Mouse (Mus musculus) left cerebral cortex, postnatal 36 days (tissue): ENCODE results near the gene Kctd17. TPM values are rescaled to one million over a fixed set of nuclear protein-coding genes. Genes with fewer than 3 reads are reported as not detected.

Source experiments
- DNase-seq, 2 experiments: peaks; one replicate each; pipeline ENCODE4 v3.0.0; 2021 to 2022; ENCODE audit warnings: low spot score in 2 of 2, mixed read lengths in 1 of 2
- intact Hi-C: fragments of 180-260 bp; cut with DNase I; formaldehyde crosslinking; loops from one replicate; pipeline ENCODE4 v1.15.1; 2025
- total RNA-seq, 2 experiments: library from RNA; stranded (reverse); gene quantifications; 2 replicates each; pipeline ENCODE4 v1.2.3; 2021

Kctd17 gene
- total RNA-seq, 2 experiments from 2014 or later: 349 TPM

GRCm38 (mm10) chr15:78471902-78472301 is 43.5 kb downstream of the Kctd17 start:
- intact Hi-C loops: no loop called here
- no peak for DNase-seq

- DNase-seq: no peak
- intact Hi-C loops: no loop called here
These were observed 45.1 kb downstream of the Kctd17 start for GRCm38 (mm10) chr15:78473442-78473841.

GRCm38 (mm10) chr15:78475604-78476031 is 47.3 kb downstream of the Kctd17 start:
- DNase-seq: no peak
- intact Hi-C loops: no loop called here

DNA sequence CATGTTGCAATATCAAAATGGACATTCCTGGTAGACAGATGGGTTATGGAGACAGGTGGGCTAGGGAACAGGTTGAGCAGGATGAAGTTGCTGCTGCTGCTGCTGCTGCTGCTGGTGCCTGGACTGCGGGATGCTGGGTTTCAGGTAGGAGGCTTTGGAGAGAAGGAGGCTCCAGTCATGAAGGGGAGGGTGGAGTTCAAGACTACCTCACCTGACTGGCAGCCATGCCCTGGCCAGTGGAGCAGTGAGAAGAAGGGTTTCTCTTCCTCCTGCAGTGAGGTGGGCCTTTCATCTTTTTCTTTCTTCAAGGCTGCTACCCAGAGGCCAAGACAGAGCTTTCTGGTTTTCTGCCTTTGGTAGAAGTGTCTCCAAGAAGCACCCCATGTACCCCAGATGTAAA is 48.5 kb downstream of the Kctd17 start:
- intact Hi-C loops: no loop called here

DNA sequence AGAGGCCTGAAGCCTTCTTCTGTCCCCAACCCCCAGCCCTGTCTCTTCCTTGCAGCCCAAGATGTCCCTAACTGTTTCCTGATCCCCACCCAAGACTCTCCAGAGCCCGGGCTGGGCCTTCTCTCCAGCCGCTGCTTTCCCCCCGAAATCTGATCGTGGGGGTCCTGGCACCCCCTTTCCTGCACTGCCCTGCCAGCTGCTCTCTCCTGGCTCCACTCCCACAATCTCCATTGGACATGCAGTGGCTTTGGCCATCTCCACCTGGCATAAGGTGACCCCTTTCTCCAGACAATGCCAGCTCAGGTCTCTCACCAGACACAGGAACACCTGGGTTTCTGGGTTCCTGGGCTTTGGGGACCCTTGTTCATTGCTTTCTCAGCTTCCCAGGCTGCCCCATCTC is 49.7 kb downstream of the Kctd17 start:
- intact Hi-C loops: no loop called here
- DNase-seq: no peak

More for the DNA sequence above, 48.5 kb downstream of the Kctd17 start:
- DNase-seq: no peak

- no peak for DNase-seq
- intact Hi-C loops: no loop called here
These were observed 51.1 kb downstream of the Kctd17 start for GRCm38 (mm10) chr15:78479470-78479869.

- intact Hi-C loops: no loop called here
These were observed 51.7 kb downstream of the Kctd17 start for GRCm38 (mm10) chr15:78480111-78480510.

GRCm38 (mm10) chr15:78480991-78481390 is 52.6 kb downstream of the Kctd17 start:
- no peak for DNase-seq
- intact Hi-C loops: no loop called here

More at GRCm38 (mm10) chr15:78480111-78480510, 51.7 kb downstream of the Kctd17 start:
- DNase-seq: no peak

DNA sequence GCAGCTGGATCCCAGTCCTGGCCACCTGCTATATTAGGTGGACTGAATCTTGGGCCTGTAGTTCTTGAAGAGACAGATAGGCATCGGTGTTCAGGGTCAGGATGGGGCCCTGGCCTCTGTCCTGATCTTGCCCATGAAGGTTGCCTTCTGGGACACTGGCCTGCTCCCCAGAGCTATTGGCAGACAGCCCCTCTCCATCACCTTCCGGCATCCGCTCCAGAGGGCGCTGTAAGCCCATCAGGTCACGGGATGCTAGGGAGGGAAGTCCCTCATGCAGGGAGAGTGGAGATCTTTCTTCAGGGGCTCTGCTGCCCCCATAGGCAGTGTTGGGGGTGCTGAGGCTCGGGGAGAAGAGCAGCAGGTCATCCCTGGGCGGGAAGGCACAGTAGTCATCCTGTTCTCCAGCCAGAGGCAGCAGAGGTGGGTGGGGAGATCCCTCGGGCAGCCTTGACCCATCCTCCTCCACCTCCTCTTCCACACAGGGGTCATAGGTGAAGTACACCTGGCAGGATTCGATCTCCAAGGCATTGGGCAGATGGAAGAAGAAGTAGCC is 53.2 kb downstream of the Kctd17 start:
- DNase-seq: no peak
- intact Hi-C loops: no loop called here

DNA sequence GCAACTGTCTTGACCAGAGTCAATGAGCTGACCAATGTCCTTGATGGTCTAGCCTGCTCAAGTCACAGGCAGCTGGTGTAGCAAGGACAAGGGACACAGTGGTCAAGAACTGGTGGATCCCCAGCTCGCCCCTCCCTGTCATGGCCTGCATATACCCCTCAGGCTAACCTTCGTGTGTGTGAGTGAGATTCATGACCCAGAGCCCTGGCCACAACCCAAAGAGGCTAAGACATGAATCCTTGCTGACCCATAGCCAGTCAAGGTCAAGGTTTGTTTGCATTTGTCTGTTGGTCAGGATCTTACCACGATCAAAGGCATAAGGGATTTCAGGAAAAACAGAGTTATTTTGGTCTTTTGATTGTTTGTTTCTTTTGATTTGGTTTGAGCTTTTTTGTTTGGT is 54.2 kb downstream of the Kctd17 start:
- DNase-seq: no peak
- intact Hi-C loops: no loop called here

GRCm38 (mm10) chr15:78483311-78483710 is 54.9 kb downstream of the Kctd17 start:
- DNase-seq: no peak
- intact Hi-C loops: no loop called here

- intact Hi-C loops: no loop called here
- DNase-seq: no peak
These were observed 58.2 kb downstream of the Kctd17 start for GRCm38 (mm10) chr15:78486564-78486963.

- intact Hi-C loops: no loop called here
- no peak for DNase-seq
These were observed 58.7 kb downstream of the Kctd17 start for GRCm38 (mm10) chr15:78487066-78487465.

Other genes with a start within 250 kb of the Kctd17 start
- 100 to 1,000 TPM in 1 of 2 experiments, 10 to 100 TPM in 1; 73.3 to 114 TPM for gene Pvalb, start 222.2 kb upstream of the Kctd17 start, total RNA-seq
- gene Ncf4, start 183.8 kb upstream of the Kctd17 start, total RNA-seq: 1 to 10 TPM; 1.2 TPM
- gene Csf2rb2, start 122.8 kb upstream of the Kctd17 start, total RNA-seq: under 1 TPM; 0.39 to 0.59 TPM
- 1 to 10 TPM; 1.2 TPM for gene Csf2rb, start 102.8 kb upstream of the Kctd17 start, total RNA-seq
- gene Tex33, start 32.7 kb upstream of the Kctd17 start, total RNA-seq: not detected
- 10 to 100 TPM; 28.1 to 36.3 TPM for gene Tst, start 22.7 kb upstream of the Kctd17 start, total RNA-seq
- 10 to 100 TPM; 32.9 to 37.0 TPM for gene Mpst, start 22.1 kb upstream of the Kctd17 start, total RNA-seq
- gene Tmprss6, start 40.1 kb downstream of the Kctd17 start, total RNA-seq: 1 to 10 TPM in 1 of 2 experiments, under 1 TPM in 1; 0.10 to 1.0 TPM
- gene Il2rb, start 66.7 kb downstream of the Kctd17 start, total RNA-seq: under 1 TPM; 0.16 to 0.20 TPM
- 1 to 10 TPM; 2.0 to 2.5 TPM for gene C1qtnf6, start 102.9 kb downstream of the Kctd17 start, total RNA-seq
- 10 to 100 TPM; 21.3 to 22.4 TPM for gene Sstr3, start 116.1 kb downstream of the Kctd17 start, total RNA-seq
- 1 to 10 TPM; 2.7 to 4.3 TPM for gene Rac2, start 144.2 kb downstream of the Kctd17 start, total RNA-seq
- 10 to 100 TPM in 1 of 2 experiments, 1 to 10 TPM in 1; 8.7 to 11.9 TPM for gene Cyth4, start 168.5 kb downstream of the Kctd17 start, total RNA-seq